Mouse (Mus musculus) intestine, postnatal 0 days (tissue): Measurements from ENCODE around the gene Kif2a. TPM values are rescaled to one million over a fixed set of nuclear protein-coding genes. Genes with fewer than 3 reads are reported as not detected.

Source experiments
- ATAC-seq: fragments of 200-750 bp; cut with Nextera tagmentation; 2 replicates; pipeline ENCODE4 v1.8.0; 2017; ENCODE audit warnings: mild to moderate bottlenecking, moderate TSS enrichment, moderate library complexity
- H3K27ac ChIP-seq: fragments of 300-500 bp; sonication (generic); 2 replicates; pipeline ENCODE4 v1.5.1; 2014; ENCODE audit warnings: mild to moderate bottlenecking, low read depth, low read length, moderate library complexity
- H3K27me3 ChIP-seq: fragments of 300-500 bp; sonication (generic); replicated peaks from 2 replicates; pipeline ENCODE4 v1.6.1; 2014; ENCODE audit warnings: low read length, mixed read lengths; ENCODE audit not compliant: control insufficient read depth, insufficient read depth
- H3K36me3 ChIP-seq: fragments of 300-500 bp; sonication (generic); 2 replicates; pipeline ENCODE4 v1.6.1; 2014; ENCODE audit warnings: mild to moderate bottlenecking, moderate library complexity; ENCODE audit not compliant: control insufficient read depth, insufficient read depth
- H3K4me1 ChIP-seq: fragments of 300-500 bp; sonication (generic); replicated peaks from 2 replicates; pipeline ENCODE4 v1.6.1; 2014; ENCODE audit warnings: antibody characterized with exemption, low read length, mixed read lengths; ENCODE audit not compliant: control insufficient read depth, insufficient read depth
- H3K4me2 ChIP-seq: fragments of 300-500 bp; sonication (generic); replicated peaks from 2 replicates; pipeline ENCODE4 v1.6.1; 2014; ENCODE audit warnings: low read depth, mild to moderate bottlenecking, moderate library complexity
- H3K4me3 ChIP-seq: fragments of 300-500 bp; sonication (generic); 2 replicates; pipeline ENCODE4 v1.5.1; 2014; ENCODE audit warnings: low read depth, low read length
- H3K9ac ChIP-seq: fragments of 300-500 bp; sonication (generic); 2 replicates; pipeline ENCODE4 v1.6.1; 2014; ENCODE audit warnings: mild to moderate bottlenecking, low read depth, low read length
- H3K9me3 ChIP-seq: fragments of 300-500 bp; sonication (generic); 2 replicates; pipeline ENCODE4 v1.6.1; 2016; ENCODE audit warnings: mixed run types; ENCODE audit not compliant: control insufficient read depth
- CTCF ChIP-seq: sonication (generic); IDR thresholded peaks from 2 replicates; pipeline ENCODE4 v1.5.1; 2016; ENCODE audit warnings: low read depth, mild to moderate bottlenecking, control low read depth, antibody characterized with exemption, moderate library complexity
- WGBS: fragments of 180-500 bp; shearing (Covaris S2); extraction: QIAGEN DNeasy Blood & Tissue Kit; methylation state at CpG from one replicate; pipeline ENCODE4 v1.1.7; 2014; 5-methylcytosine and 5-hydroxymethylcytosine counted together
- polyA plus RNA-seq: library from polyadenylated mRNA; unstranded; fragments of >200 nt; fragmentation: Nextera tagmentation; extraction: Ambion mirVana; gene quantifications from 2 replicates; pipeline ENCODE4 v1.2.1, GENCODE M21; 2015

Kif2a gene
- polyA plus RNA-seq, 1 experiment from 2014 or later: 20.6 TPM

- TF ChIP-seq CTCF: no peak
- Histone ChIP-seq H3K9ac (no peak overlapping the region), H3K36me3 (no peaks in the 10 kb centered on the region), H3K4me1 (no peaks in the 10 kb centered on the region), H3K4me2 (no peak overlapping the region), H3K4me3 (no peak overlapping the region), H3K9me3 (no peaks in the 10 kb centered on the region), H3K27ac (no peak overlapping the region), H3K27me3 (no peaks in the 10 kb centered on the region)
- no peak for ATAC-seq
- 40% methylated on average over 3 of the region's 3 CpGs for WGBS
These were observed 3.7 kb upstream of the Kif2a start for GRCm38 (mm10) chr13:107025663-107026062.

GRCm38 (mm10) chr13:107022266-107023171 is 593 bp upstream of the Kif2a start:
- Histone ChIP-seq H3K27ac (peak overlapping the region; percentile 89), H3K9me3 (no peaks in the 10 kb centered on the region), H3K4me1 (peaks cover 10% of the 10 kb centered on the region; the same call in 1 of the 2 replicates), H3K36me3 (no peaks in the 10 kb centered on the region), H3K27me3 (no peaks in the 10 kb centered on the region), H3K4me2 (peak overlapping the region; percentile 76), H3K9ac (peak overlapping the region; percentile 88), H3K4me3 (peak overlapping the region; percentile 92)
- no peak for TF ChIP-seq CTCF
- peak; percentile 95 for ATAC-seq
- 1% methylated on average over 48 of the region's 97 CpGs for WGBS

GRCm38 (mm10) chr13:107019443-107019842 is 2.5 kb downstream of the Kif2a start:
- Histone ChIP-seq H3K27me3 (no peaks in the 10 kb centered on the region), H3K27ac (no peak overlapping the region), H3K4me2 (no peak overlapping the region), H3K4me1 (peaks cover 10% of the 10 kb centered on the region; the same call in 1 of the 2 replicates), H3K4me3 (no peak overlapping the region), H3K9ac (no peak overlapping the region), H3K9me3 (no peaks in the 10 kb centered on the region), H3K36me3 (no peaks in the 10 kb centered on the region)
- 25% methylated on average over 2 of the region's 2 CpGs for WGBS
- no peak for TF ChIP-seq CTCF
- ATAC-seq: no peak

- Histone ChIP-seq H3K27me3 (no peaks in the 10 kb centered on the region), H3K27ac (no peak overlapping the region), H3K4me1 (peaks cover 5% of the 10 kb centered on the region; the same call in 1 of the 2 replicates), H3K36me3 (no peaks in the 10 kb centered on the region), H3K4me3 (no peak overlapping the region), H3K9ac (no peak overlapping the region), H3K9me3 (no peaks in the 10 kb centered on the region), H3K4me2 (no peak overlapping the region)
- no peak for TF ChIP-seq CTCF
- no peak for ATAC-seq
- WGBS: 65% methylated on average over 2 of the region's 2 CpGs
These were observed 8.0 kb downstream of the Kif2a start for GRCm38 (mm10) chr13:107013926-107014325.

GRCm38 (mm10) chr13:107011618-107012017 is 10.3 kb downstream of the Kif2a start:
- Histone ChIP-seq H3K27ac (no peak overlapping the region), H3K9me3 (no peaks in the 10 kb centered on the region), H3K36me3 (no peaks in the 10 kb centered on the region), H3K9ac (no peak overlapping the region), H3K4me3 (no peak overlapping the region), H3K4me1 (no peaks in the 10 kb centered on the region), H3K4me2 (no peak overlapping the region), H3K27me3 (no peaks in the 10 kb centered on the region)
- no peak for TF ChIP-seq CTCF
- ATAC-seq: no peak
- WGBS: 86% methylated on average over 2 of the region's 2 CpGs

GRCm38 (mm10) chr13:107008174-107008573 is 13.8 kb downstream of the Kif2a start:
- 76% methylated on average over 4 of the region's 4 CpGs for WGBS
- no peak for TF ChIP-seq CTCF

More at GRCm38 (mm10) chr13:107008174-107008573, 13.8 kb downstream of the Kif2a start:
- Histone ChIP-seq H3K4me1 (no peaks in the 10 kb centered on the region), H3K4me3 (no peak overlapping the region), H3K36me3 (no peaks in the 10 kb centered on the region), H3K9ac (no peak overlapping the region), H3K27me3 (no peaks in the 10 kb centered on the region), H3K9me3 (no peaks in the 10 kb centered on the region), H3K27ac (no peak overlapping the region), H3K4me2 (no peak overlapping the region)
- ATAC-seq: no peak
